Mouse (Mus musculus) thymus, postnatal 36 days (tissue): ENCODE results near the gene Nab2.

Experiments
- DNase-seq, 2 experiments: peaks; one replicate each; pipeline ENCODE4 v3.0.0; 2022; ENCODE audit warnings: mixed read lengths in 2 of 2

Gene Nab2

GRCm38 (mm10) chr10:127668093-127669050 lies at the start of gene Nab2:
Gene Nab2 (minus strand): TSS chr10:127668568.
- peak; percentile 83 to 88 for DNase-seq

DNA sequence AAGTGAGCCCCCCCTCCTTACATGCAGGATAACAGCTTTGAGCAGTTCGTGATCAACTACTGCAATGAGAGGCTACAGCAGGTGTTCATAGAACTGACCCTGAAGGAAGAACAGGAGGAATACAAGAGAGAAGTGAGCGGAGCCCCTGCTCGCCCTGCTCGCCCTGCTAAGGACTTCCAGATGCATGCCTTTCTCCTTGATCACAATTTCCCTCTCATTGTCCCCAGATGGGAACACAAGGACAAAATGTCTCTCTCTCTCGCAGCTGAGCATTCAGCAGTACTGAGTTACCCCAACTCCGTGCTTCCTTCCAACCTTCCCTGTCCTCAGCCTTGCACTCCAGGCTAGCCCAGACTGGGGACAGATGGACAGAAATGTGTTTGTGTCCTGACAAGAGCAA lies 44.4 kb upstream of the Nab2 start:
- no peak for DNase-seq

- no peak for DNase-seq
Measured at GRCm38 (mm10) chr10:127710331-127710730, 42.0 kb upstream of the Nab2 start.

GRCm38 (mm10) chr10:127708850-127709370 lies 40.5 kb upstream of the Nab2 start:
- DNase-seq, result no peak

GRCm38 (mm10) chr10:127707721-127708120 lies 39.4 kb upstream of the Nab2 start:
- no peak for DNase-seq

DNA sequence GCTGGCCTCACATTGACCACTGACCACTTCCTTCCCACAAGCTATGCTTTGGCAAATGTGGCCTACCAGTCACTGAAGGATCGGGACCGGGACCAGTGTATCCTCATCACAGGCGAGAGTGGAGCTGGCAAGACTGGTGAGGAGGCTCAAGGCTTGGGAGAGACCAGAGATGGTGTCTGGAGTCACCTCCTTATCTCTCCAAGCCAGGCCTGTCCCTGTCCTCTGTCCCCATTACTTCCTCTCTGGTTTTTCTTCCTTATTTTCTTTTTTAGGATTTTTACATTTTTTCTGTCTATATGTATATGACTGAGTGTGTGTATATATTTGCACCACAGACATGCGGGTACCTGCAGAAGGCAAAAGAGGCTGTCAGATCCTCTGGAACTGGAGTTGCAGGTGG lies 37.4 kb upstream of the Nab2 start:
- no peak for DNase-seq

GRCm38 (mm10) chr10:127704766-127705220 lies 36.4 kb upstream of the Nab2 start, which contains the start of gene Myo1a:
Gene Myo1a (plus strand): TSS chr10:127705170.
- DNase-seq, result no peak

GRCm38 (mm10) chr10:127704293-127704692 lies 35.9 kb upstream of the Nab2 start:
- DNase-seq, result no peak

GRCm38 (mm10) chr10:127703299-127703698 lies 34.9 kb upstream of the Nab2 start:
- DNase-seq, result no peak

DNA sequence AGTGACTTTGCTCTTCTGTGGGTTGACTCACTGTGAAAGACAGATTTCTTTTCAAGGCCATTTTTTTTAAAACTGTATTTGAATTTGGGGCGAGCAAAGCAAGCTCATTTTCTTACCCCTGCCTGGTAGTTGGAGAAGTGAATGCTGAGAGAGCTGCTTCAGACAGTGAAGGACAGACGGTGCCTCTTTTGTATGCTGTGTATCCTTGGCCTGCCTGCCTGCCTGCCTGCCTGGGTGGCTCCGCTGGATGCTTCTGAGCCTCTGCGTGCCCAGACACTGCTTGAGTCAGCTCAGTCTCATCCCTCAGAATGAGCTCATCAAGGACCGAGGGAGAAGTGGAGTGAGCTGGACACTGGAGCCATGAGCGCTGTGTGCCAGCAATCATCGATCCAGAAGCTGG lies 30.6 kb upstream of the Nab2 start:
- no peak for DNase-seq

- DNase-seq, result no peak
Measured at GRCm38 (mm10) chr10:127695775-127696174, 27.4 kb upstream of the Nab2 start.

DNA sequence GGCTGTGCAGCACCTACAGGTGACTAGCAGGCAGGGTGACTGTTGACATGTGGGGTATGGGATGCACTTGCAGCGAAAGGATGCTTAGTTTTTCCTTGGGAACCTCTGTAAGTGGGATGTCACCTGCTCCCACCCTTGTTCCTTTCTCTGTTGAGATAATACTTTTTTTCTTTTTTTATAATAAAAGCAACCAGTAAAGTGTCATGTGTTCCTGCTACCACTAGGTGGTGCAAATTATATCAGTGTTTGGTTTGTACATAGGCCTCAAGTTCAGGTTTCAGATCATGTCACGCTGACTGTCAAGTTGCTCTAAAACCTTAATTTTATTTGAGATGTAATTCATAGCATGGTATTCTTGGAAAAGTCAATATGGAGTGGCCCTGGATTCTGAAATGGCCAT lies 26.3 kb upstream of the Nab2 start:
- DNase-seq, result no peak

DNA sequence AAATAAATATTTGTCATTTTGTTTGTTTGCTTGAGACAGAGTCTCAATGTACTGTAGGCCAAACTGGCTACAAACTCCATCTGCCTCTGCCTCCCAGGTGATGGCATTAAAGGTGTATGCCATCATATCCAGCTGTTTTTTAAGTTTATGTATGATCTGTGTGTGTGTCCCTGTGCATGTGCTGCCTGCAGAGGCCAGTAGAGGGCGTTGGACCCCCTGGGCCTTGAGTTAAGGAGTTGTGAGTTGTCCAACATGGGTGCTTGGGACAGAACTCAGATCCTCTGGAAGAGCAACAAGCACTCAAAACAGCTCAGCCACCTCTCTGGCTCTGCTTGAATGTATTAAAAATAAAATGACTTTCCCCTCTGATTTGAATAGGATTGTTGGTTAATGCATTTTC lies 22.7 kb upstream of the Nab2 start:
- DNase-seq, result no peak

DNA sequence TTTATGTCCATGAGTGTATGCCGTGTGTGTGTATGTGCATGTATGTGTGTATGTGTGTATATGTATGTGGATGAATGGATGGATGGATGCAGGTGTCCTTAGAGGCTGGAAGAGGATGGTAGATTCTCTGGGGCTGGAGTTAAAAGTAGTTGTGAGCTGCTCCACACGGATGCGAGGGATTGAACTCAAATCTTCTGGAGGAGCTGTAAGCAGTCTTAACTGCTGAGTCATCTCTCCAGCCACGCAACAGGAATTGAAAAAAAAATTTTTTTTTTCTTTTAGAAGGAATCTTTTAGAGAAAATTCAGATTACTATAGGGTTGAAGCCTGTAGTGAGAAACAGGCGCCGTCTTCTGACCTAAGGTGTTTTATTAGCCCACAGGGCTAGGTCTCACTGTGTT lies 14.5 kb upstream of the Nab2 start:
- no peak for DNase-seq

- no peak for DNase-seq
Measured at GRCm38 (mm10) chr10:127679881-127680280, 11.5 kb upstream of the Nab2 start.

GRCm38 (mm10) chr10:127679208-127679607 lies 10.8 kb upstream of the Nab2 start:
- no peak for DNase-seq

- peak; percentile 75 to 79 for DNase-seq
Measured at GRCm38 (mm10) chr10:127677591-127678336, 9.4 kb upstream of the Nab2 start.

DNA sequence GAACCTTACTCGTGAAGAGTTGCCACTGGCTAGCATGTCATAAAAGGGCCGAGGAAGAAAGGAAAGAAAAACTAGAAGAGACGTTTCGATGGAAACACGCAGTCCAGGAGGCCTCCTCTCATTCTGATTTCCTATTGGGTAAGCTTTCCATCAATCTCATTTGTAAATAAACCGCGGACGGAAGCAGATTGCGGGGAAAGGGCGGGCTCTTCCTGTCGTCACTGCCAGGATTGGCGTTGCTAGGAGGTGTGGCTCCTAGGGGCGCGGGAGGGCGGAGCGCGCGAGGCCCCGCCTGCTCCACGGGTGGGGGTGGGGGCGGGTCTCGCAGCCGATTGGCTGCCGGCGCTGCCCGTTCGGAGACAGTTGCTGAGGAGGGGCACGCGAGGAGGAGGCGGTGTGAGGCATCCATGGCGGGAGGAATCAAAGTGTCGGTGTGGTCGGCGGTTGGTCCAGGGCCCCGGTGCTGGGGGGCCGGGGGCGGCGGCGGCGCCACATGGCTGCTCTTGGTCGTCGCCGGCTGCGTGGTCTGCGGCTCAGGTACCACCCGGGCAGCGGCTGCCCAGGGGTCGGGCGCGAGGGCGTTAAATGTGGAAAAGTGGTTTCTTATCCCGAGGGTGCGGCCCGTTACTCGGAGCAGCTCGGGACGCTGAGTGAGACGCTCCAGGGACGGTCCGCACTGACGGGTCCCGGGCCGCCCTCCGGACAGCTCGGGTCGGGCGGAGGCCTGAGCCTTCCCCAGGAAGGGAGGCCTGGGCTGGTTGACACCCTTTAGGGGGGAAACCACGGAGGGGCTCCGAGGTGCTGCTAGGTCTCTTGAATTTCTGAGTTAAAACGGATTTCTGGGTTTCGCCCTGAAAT lies 8.6 kb upstream of the Nab2 start:
- peak; percentile 89 to 93 for DNase-seq

DNA sequence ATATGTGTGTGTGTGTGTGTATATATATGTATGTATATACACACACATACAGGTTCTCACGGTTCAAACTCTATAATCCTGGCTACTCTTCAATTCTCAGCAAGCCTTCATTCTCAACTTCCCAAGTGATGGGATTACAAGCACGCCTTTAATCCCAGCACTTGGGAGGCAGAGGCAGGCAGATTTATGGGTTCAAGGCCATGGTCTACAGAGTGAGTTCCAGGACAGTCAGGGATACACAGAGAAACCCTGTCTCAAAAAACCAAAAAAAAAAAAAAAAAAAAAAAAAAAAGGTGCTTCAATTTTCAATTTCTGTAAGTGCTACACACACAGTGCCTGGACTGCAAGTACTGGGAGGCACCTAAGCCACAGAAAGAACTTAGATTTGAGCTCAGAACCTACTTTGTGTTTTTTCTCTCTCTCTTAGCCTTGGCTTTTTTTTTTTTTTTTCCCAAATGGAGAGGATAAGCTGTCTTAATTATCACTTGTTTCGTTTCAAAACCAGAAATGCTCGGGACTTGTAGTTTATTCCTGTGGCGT lies 7.6 kb upstream of the Nab2 start:
- no peak for DNase-seq

- peak; percentile 59 to 68 for DNase-seq
Measured at GRCm38 (mm10) chr10:127674794-127675522, 6.6 kb upstream of the Nab2 start.

GRCm38 (mm10) chr10:127674046-127674655 lies 5.8 kb upstream of the Nab2 start:
- DNase-seq, result no peak
